Mouse (Mus musculus) heart, adult 8-10 months (tissue): ENCODE measurements around the gene Apol9b. TPM values are rescaled to one million over a fixed set of nuclear protein-coding genes. Genes with fewer than 3 reads are reported as not detected.
"Not testable (repeated sequence)": the region's sequence is repeated elsewhere in the genome, so short reads cannot be mapped to it uniquely, and the experiment has no call there.

Experiments
- DNase-seq: peaks from one replicate; pipeline ENCODE4 v3.0.0; 2022; ENCODE audit warnings: low spot score
- total RNA-seq, 4 experiments: library from RNA; stranded (reverse); gene quantifications; 2 replicates each; pipeline ENCODE4 v1.2.4; 2022

Apol9b gene
- total RNA-seq, result under 1 TPM in 3 of 4 experiments, not detected in 1; 0.19 to 0.34 (median 0.22) TPM

DNA sequence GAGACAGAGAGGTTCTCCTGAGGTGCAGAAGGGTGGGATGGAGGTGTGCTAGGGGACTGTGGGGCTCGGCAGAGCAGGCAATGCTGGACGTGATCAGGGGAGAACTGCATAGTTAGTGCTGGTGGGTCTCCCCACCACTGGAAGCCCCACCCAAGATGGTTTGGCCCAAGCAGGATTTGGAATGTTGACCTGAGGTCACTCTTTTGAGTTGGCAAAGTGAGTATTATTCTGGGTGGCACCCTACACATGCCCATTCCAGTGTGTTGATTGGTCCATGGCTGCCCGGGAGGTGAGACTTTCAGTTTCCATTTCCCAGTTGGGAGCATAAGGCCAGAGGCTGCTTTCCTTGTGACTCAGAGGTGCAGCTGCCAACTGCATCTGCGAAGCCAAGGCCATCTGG lies at the start of gene Apol9b:
Gene Apol9b, plus strand, starts transcription at position 301 of the 400 bp plus-strand sequence.
- DNase-seq, result not testable (repeated sequence)

DNA sequence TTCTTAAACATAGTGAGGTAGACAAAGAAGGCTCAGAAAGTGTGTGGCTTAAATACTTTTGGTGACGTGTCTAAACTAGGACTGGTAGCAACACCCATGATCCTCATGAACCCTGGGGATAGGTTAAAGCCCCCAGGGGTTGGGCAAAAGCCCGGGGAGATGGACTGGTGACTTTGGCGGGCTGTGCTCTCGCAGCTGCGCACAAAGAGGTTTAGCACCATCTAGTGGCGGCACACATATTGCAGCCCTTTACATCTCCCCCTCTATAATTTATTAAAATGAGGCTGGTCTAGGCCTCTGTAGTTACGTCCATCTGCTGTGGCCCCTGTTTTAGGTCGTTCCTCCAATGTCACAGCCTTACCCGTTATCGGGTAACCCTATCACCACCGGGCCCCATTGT lies 44.9 kb upstream of the Apol9b start:
- DNase-seq, result peak; percentile 17

DNA sequence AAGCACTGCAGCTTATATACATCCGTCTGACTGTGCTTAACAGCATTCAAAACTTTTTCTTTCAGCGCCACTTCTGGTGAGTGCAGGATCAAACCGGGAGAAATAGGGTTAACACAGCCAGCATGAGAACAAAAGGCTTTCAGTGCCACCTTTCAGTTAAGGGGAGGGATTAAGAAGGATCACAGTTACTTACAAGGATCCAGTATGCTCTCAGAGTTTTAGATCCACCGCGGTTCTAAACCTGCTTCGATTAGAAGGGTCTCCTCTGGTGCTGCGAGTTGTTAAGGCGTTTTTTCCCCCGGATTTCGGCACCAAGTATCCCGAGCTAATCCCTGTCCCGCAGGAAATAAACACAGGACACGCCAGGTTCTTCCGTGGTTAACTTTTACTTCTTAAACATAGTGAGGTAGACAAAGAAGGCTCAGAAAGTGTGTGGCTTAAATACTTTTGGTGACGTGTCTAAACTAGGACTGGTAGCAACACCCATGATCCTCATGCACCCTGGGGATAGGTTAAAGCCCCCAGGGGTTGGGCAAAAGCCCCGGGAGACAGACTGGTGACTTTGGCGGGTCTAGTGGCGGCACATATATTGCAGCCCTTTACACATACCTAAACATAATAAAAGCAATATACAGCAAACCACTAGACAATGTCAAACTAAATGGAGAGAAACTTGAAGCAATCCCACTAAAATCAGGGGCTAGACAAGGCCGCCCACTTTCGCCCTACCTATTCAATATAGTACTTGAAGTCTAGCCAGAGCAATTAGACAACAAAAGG lies 37.1 kb upstream of the Apol9b start:
- not testable (repeated sequence) for DNase-seq

DNA sequence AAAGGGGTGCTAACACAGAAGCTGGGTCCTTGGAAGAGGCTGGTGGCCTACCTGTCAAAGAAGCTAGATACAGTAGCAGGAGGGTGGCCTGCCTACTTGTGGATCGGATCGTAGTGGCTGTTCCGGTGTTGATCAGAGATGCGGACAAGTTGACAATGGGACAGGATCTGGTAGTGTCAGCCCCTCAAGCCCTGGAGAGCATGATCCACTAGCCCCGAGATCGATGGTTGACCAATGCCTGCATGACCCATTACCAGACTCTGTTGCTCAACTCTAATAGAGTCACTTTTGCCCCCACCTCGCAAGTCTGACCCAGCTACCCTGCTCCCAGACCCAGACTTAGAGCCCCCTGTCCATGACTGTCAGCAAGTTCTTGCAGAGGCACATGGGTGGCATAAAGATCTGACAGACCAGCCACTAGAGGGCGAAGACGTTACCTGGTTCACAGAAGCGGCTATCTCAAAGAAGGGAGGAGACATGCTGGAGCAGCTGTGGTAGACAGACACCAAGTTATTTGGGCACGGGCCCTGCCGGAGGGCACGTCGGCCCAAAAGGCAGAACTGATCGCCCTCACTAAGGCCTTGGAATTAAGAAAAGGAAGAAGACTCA lies 34.0 kb upstream of the Apol9b start:
- not testable (repeated sequence) for DNase-seq

DNA sequence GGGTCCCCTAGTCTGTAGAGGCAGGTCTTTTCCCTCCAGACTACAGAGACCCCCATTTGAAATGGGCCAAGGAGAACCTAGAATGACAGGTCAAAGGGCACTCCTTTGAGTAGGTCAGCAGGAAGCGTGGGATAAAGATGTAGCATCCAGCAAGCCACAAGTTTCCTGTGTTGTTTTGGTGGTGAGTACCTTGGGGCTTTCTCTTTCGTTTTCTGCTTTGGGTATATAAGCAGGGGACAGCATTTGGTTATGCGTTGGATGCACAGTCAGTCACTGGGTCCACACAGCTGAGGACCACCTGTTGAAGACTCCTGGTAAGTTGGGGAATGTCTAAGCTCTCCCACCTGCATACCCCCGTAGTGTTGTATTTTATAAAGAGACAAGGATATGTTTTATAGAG lies 30.2 kb upstream of the Apol9b start, which contains the start of gene Apol7e:
Gene Apol7e, plus strand, starts transcription at position 202 of the 400 bp plus-strand sequence.
- not testable (repeated sequence) for DNase-seq

DNA sequence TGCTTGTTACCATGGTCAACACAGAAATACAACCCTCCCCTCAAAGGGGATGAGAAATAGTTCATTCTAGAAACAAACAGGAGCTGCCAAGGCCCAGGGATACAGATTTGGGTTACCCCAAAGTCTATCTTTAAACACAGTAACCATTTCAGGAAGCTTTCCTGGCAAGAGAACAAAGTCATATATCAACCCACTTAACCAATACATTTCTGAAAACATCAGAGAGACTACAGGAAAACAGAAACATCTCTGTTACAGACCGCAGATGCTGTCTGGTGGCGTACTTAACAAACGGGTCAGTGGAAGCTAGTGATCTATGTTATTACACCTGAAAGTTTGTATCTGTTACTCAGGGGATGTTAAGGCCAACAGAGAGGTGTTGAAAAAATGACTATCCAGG lies 23.5 kb upstream of the Apol9b start:
- not testable (repeated sequence) for DNase-seq

DNA sequence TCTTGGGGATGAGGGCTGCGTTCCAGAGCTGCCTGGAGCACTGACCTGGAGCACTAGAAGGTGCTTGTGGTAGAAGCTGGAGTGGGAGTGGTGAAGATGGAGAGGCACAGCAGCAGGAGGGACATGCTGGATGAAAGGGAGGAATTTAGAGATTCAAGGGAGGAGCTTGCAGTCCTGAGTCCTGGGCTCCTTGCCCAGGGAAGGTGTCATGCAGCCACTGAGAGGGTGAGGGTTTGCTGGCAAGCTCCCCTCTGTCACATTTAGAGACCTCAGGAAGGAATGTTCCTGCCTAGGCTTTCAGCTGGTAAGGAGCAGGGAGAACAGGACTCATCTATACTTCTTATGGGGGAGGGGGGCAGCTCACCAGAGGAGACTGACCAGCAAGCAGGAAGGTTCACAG lies 19.9 kb upstream of the Apol9b start:
- not testable (repeated sequence) for DNase-seq

DNA sequence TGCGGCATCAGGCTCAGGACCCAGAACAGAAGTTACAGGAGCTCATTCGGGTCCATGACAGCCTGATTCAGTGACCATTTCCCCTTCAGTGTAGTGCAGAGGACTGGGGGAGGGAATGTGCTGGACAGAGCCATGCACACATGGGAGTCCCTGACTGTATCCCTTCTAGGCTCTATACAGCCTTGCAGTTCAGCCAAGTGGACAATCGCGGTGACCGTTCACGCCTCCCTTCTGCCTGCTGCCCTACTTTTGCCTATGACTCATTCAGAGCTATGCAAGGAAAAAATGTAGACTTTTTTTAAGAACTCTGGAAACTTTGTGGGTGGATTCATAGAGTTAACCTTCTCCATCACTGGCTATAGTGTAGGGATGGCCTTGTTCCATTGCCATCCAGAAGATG lies 10.6 kb upstream of the Apol9b start:
- not testable (repeated sequence) for DNase-seq

DNA sequence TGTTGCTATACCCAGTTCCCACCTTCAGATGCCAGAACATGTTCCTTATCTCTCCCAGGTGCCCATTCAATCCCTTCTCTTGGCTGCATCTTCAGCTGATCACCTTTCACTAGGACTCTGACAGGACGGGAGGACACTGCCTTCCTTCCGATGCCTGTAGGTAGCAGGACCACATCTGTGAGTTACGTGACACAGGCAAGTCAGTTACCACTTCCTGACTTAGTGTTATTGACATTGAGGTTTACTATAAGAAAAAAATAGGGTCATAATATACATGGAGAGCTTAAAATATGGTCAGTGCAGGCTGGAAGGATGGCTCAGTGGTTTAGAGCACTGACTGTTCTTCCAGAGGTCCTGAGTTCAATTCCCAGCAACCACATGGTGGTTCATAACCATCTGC lies 7.3 kb upstream of the Apol9b start:
- DNase-seq, result not testable (repeated sequence)

DNA sequence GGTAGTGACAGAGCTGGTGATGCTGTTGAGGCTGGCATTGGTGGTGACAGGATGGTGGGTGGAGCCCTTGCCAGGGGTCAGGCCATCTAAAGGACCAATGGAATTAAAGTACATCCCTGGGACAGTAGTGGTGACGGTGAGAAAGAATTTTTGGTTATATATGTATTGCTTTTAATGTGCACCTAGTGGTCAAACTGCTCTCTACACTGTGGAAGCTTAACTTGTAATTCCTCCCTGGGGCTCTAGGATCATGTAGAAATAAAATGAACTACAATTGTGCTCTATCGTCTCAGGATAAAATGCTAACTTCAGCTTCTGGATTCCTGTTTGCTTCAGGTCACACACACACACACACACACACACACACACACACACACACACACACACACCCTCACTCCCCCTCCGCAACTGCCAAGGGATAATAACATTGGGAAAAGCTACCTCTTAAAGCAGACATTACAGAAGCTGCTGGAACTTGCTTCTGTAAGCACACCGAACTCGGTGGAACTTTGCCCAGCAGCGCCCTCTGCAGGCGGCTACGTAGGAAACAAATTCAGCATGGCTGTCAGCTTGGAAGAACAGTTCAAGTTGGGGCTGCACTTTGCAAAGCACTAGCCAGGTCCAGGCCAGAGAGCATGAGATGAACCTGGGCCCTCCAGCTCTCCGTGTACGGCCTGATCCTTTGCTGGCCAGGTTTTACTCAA lies 4.5 kb upstream of the Apol9b start:
- not testable (repeated sequence) for DNase-seq

DNA sequence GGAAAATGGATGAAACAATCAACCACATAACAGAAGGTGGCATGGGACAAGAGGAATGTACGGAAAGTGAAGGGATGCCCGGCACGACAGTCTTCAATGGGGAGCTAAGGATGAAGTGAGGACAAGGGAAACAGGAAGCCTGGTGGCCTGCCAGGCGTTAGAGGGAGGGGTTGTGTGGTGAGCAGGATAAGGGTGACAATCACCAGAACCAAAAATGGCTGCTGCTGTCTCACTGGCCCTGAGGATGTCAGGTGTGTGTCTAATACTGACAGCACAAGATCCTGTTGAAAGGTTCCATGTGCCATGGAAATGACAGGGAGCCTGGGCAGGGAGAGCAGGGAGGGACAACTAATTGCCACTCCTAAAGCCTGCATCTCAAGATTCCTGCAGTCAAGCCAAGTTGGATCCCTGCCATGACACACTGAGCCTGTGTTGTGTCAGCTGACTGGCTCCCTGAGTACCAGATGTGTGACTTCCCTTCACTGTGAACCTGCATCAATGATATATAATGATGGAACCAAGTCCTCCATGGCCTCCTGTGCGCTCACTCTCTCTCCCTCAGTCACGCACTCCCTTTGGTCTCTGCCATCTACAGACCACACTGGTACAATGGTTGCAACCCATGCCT lies 3.3 kb upstream of the Apol9b start:
- DNase-seq, result not testable (repeated sequence)

DNA sequence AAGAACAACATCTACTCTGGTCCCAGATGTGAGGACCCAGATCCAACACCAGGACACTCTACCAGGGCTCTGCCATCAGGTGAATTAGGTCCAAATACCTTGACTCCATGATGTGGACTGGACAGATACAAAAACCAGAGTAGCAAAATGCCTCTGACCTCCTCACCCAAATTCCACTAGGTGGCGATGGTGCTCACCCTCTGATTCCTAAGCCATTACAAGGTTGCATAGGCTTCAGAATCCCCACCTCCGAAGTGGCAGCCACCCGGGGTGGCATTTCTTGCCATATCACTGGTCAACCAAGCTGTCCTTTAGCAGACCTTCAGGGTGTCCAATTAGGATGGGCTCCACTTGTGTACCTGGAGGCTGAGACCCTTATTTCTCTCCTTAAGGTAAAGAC lies 1.7 kb upstream of the Apol9b start:
- DNase-seq, result not testable (repeated sequence)

DNA sequence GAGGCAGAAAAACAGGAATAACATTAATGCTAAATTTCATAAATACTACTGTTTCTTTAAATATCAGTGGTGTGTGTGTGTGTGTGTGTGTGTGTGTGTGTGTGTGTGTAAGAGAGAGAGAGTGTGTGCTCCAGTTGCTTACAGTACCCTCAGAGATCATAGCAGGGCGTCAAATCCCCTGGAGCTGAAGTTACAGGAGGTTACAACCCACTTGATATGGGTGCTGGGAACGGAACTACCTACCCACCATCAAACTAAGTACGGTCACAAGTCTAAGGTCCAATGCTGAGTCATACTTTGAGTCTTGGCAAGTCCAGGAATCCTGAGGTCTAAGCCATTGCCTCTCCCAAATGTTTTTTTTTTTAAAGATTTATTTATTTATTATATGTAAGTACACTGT lies 1.1 kb upstream of the Apol9b start:
- not testable (repeated sequence) for DNase-seq

DNA sequence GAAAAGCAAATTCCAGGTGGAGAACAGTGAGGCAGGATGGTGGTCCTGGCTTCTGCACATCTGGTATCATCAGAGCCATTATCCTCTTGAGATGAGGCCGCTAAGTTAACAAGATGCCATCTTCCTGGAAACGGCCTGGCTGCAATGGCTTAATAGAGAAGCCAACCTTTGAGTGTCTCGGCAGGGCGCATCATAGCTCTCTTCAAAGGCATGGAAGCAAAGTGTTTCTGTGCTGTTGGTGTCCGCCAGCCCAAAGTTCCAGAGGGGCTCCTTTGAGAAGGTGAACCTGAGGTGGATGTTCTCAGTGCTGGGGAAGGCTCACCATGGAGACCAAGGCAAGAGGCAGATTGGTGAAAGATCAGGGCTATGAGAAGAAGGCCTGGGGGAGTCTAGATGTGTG lies 2.8 kb downstream of the Apol9b start:
- DNase-seq, result no peak

DNA sequence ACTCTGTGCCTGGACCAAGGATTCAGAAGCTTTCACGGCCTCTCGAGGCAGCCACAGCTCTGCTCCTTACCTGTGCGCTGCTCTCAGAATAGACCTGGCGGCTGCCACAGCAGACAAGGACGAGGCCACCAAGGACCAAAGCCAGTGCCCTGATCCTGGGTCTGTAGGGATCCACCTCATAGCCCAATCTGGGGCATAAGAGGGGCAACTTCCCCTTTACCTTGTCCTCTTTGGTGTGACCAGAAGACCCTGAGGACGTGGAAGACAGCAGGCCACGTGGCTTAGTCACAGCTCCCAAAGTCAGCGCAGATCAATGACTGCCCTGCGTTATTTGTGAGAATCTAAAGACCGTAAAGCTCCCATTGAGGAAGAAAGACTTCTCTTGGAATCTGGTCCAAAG lies 4.0 kb downstream of the Apol9b start:
- not testable (repeated sequence) for DNase-seq

DNA sequence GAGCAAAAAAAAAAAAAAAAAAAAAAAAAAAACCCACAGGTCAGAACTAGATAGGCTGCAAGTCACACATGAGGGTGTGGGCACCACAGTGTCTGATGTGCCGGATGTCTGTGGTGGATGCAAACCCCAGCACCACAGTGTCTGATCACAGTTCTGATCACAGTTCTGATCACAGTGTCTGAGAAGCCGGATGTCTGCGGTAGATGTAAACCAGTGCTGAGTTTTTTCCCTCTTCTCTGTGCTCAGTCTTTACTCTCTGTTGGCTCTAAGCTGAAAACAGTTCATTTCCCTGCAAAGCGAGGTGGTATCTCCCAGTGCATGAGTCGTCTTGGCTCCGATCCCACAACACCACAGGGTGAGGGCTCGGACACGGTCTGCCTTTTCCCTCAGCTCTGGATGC lies 4.5 kb downstream of the Apol9b start:
- not testable (repeated sequence) for DNase-seq

DNA sequence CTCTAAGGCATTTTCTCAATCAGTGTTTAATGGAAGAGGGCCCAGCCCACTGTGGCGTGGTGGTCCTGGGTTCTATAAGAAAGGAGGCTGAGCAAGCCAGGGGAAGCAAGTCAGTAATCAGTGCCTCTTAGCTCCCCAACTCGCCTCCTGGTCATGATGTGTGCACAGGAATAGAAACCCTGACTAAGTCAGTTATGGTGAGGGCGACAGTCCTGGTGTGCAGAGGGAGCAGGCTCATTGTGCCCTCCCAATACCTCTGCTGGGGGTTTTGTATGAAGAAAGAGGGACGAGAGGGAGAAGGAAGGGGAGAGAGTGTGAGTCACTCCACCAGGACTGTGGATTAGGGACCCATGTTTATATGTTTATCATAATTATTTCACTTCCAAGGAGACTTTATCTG lies 5.1 kb downstream of the Apol9b start:
- DNase-seq, result not testable (repeated sequence)

DNA sequence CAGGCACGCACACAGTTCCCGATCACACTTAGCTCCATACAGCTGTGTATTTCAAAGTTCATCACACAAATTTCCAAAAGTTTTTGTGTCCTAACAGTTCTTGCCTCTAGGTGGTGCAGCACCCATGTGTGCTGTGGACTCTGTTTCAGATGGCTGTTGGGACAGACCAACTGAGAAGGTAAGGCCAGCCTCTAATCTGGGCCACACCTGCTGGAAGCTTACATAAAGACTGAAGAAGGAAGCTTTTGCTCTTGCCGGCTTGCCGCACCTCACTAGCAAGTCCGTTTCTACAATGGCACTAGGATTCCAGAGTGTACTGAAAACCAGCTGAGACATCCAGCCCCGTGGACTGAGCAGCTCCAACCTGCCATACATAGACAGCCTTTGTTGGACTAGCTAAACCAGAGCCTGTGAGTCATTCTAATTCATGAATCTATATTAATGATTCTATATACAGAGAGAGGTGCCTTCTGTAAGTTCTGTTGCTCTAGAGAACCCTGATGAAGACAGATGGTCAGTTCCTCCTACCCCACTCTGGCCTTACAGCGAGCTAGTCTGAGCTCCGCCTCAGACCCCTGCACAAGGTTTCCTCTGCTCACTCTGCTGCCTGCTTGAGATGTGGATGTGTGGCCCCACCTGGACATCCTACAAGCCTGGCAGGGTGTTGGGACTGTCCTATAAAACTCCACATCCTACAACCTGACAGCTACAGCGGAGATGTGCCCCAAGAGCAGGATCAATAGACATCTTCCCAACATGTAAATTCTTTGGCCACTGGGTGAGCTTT lies 11.9 kb downstream of the Apol9b start:
- no peak for DNase-seq

DNA sequence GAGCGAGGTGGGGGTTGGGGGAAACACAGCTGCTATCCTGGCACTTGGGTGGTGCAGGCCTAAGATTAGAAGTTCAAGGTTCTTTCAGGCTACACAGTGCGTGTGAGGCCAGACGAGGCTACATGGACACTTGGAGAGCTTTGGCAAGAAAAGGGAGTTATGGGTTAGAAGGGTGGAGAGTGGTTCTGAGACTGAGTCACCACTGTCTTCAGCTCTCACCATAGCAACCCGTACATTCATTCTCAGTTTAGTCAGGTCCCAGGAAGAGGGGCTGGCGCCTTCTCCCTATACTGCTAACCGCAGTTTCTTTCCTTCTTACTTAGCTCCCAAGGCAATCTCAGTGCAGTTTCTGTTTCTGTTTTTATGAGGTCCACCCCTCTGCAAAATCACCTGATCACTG lies 12.7 kb downstream of the Apol9b start:
- not testable (repeated sequence) for DNase-seq

DNA sequence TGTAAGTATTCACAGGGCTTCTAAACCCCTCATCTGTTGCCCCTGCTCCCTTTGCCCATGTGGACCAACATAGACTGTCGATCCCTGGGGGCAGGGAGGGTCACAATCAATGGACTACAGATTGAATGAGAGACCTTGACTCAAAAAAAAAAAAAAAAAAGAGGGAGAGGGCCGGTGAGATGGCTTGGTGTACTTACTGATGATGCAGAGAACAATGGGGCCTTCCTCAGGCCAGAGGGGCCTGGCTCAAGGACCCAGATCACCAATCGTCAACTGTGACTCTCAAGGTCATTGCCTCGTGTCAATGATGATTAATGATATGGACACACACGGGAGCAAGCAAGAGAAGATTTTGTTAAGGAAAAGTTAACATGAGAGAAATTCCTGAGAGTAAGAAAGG lies 15.8 kb downstream of the Apol9b start:
- no peak for DNase-seq

DNA sequence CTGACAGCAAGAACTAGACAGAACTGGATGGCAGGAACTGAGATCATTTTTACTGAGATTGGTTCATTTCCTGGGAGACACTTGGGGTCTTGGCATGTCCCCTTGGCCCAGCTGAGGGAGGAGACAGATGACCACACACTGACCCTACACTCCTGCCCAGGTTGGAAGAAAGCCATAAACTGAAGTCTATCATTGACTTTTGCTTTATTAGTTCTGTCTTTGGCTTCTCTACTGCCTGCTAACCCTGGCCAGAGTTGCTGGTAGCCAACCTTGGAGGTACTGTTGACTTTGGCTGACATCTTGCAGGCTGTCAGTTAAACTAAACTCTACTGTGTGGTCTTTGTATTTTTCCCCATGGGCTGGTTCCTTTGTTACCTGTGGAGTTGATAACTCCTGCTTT lies 16.2 kb downstream of the Apol9b start:
- no peak for DNase-seq
